Comparison of ENCODE assay signal across 24 mouse cellular contexts in genomic region chr4:57041661-57042060, GRCm38 (mm10). TPM values are rescaled to one million over a fixed set of nuclear protein-coding genes. Genes with fewer than 3 reads are reported as not detected.
A peak's percentile ranks its signal among the peaks of the same experiment; 100 is the strongest.
DNase-seq lines count a peak whose midpoint lies in the region; ATAC-seq and TF ChIP-seq lines count a peak whose summit lies in the region.
"Had no signal": no experiment of that assay in that cellular context is flagged by ENCODE, and none has a peak within 500 bp of the region (broad histone marks: within the 10 kb centered on the region; RNA-seq: fewer than 3 reads in every experiment).

No protein-coding gene starts in this region.

- no peak overlapping the region for H3K27ac ChIP-seq in intestine, postnatal 0 days (ENCODE audit: low read depth, low read length)
- H3K27ac ChIP-seq in intestine, embryonic 16.5 days (ENCODE audit: low read length), result no peak overlapping the region
- H3K27ac ChIP-seq in lung, embryonic 14.5 days (ENCODE audit: low read depth), result no peak overlapping the region
- H3K27ac ChIP-seq: embryonic facial prominence, embryonic 13.5 days; forebrain, embryonic 12.5 days; hindbrain, embryonic 12.5 days had no signal

- WGBS in intestine, postnatal 0 days, result 89% methylated on average over 6 of the region's 6 CpGs
- 93% methylated on average over 6 of the region's 6 CpGs for WGBS in intestine, embryonic 16.5 days
- WGBS in lung, embryonic 14.5 days, result 90% methylated on average over 6 of the region's 6 CpGs

- H3K4me3 ChIP-seq in intestine, postnatal 0 days (ENCODE audit: low read depth, low read length), result no peak overlapping the region
- no peak overlapping the region for H3K4me3 ChIP-seq in intestine, embryonic 16.5 days (ENCODE audit: low read length)
- no peak overlapping the region for H3K4me3 ChIP-seq in lung, embryonic 14.5 days (ENCODE audit: low read depth, low read length)
- H3K4me3 ChIP-seq: embryonic facial prominence, embryonic 13.5 days; forebrain, embryonic 12.5 days; heart, embryonic 12.5 days; hindbrain, embryonic 12.5 days had no signal

- no peak for ATAC-seq in intestine, postnatal 0 days
- ATAC-seq in intestine, embryonic 16.5 days, result no peak
- no peak for ATAC-seq in lung, embryonic 14.5 days (ENCODE audit: insufficient read depth)
- ATAC-seq: forebrain, embryonic 16.5 days; hindbrain, embryonic 16.5 days had no signal

- H3K36me3 ChIP-seq in intestine, postnatal 0 days (ENCODE audit: control insufficient read depth, insufficient read depth), result no peaks in the 10 kb centered on the region
- H3K36me3 ChIP-seq in intestine, embryonic 16.5 days (ENCODE audit: control insufficient read depth, insufficient read depth, low read length), result no peaks in the 10 kb centered on the region
- H3K36me3 ChIP-seq in lung, embryonic 14.5 days (ENCODE audit: insufficient read depth), result no peaks in the 10 kb centered on the region
- H3K36me3 ChIP-seq: embryonic facial prominence, embryonic 13.5 days; forebrain, embryonic 12.5 days; heart, embryonic 12.5 days; hindbrain, embryonic 12.5 days had no signal

- DNase-seq in lung, embryonic 14.5 days, result no peak
- no peak for DNase-seq in lung, postnatal 25 days (ENCODE audit: low spot score)
- DNase-seq in ES-CJ7 (ENCODE audit: low read depth, low spot score) (peak; percentile 32), ZHBTc4 (ENCODE audit: low read depth, low spot score) (peak; percentile 70)
- no peak for DNase-seq in spleen, postnatal 36 days (ENCODE audit: low spot score in 2 of 2)
- no peak for DNase-seq in adrenal gland, adult 2 months
- DNase-seq: adrenal gland, adult 8-10 months; adrenal gland, postnatal 36 days; cerebellum, adult 11 months; cerebellum, adult 9-11 months; cerebellum, postnatal 36 days; gastrocnemius, postnatal 14 days; heart, postnatal 36 days had no signal

- TF ChIP-seq CTCF in intestine, postnatal 0 days (IDR thresholded peaks at IDR 0.05; ENCODE audit: low read depth), result 0 out of 2 replicates have a peak, but pooled peaks have one; percentile 16
- TF ChIP-seq CTCF in lung, embryonic 14.5 days (IDR thresholded peaks at IDR 0.05; ENCODE audit: low read depth), result peak; percentile 15; the same call in 1 of the 2 replicates

- H3K27me3 ChIP-seq in intestine, postnatal 0 days (replicated peaks; ENCODE audit: control insufficient read depth, insufficient read depth, low read length), result 0 out of 2 replicates have a peak, but pooled peaks cover 4% of the 10 kb centered on the region
- no peaks in the 10 kb centered on the region for H3K27me3 ChIP-seq in intestine, embryonic 16.5 days (replicated peaks; ENCODE audit: control insufficient read depth, insufficient read depth, low read length)
- H3K27me3 ChIP-seq in lung, embryonic 14.5 days (ENCODE audit: insufficient read depth, low read length), result 0 out of 2 replicates have a peak, but pooled peaks cover 7% of the 10 kb centered on the region

- H3K4me1 ChIP-seq in intestine, postnatal 0 days (replicated peaks; ENCODE audit: control insufficient read depth, insufficient read depth, low read length), result no peaks in the 10 kb centered on the region
- peaks cover 5% of the 10 kb centered on the region; the same call in 1 of the 2 replicates for H3K4me1 ChIP-seq in intestine, embryonic 16.5 days (ENCODE audit: control insufficient read depth, insufficient read depth, low read length)
- H3K4me1 ChIP-seq in lung, embryonic 14.5 days (ENCODE audit: insufficient read depth), result no peaks in the 10 kb centered on the region

- H3K9me3 ChIP-seq in intestine, postnatal 0 days (ENCODE audit: control insufficient read depth), result no peaks in the 10 kb centered on the region
- no peaks in the 10 kb centered on the region for H3K9me3 ChIP-seq in intestine, embryonic 16.5 days (ENCODE audit: control insufficient read depth, low read length)
- H3K9me3 ChIP-seq in lung, embryonic 14.5 days (ENCODE audit: low read depth, low read length), result no peaks in the 10 kb centered on the region
- H3K9me3 ChIP-seq: hindbrain, embryonic 12.5 days had no signal

- H3K4me2 ChIP-seq in intestine, postnatal 0 days (replicated peaks; ENCODE audit: low read depth), result no peak overlapping the region
- no peak overlapping the region for H3K4me2 ChIP-seq in intestine, embryonic 16.5 days (ENCODE audit: low read depth, low read length)
- H3K4me2 ChIP-seq in lung, embryonic 14.5 days, result no peak overlapping the region
- H3K4me2 ChIP-seq: embryonic facial prominence, embryonic 13.5 days; forebrain, embryonic 12.5 days; heart, embryonic 12.5 days; hindbrain, embryonic 12.5 days had no signal

- H3K9ac ChIP-seq in intestine, postnatal 0 days (ENCODE audit: low read depth, low read length), result no peak overlapping the region
- no peak overlapping the region for H3K9ac ChIP-seq in intestine, embryonic 16.5 days (ENCODE audit: low read depth, low read length)
- no peak overlapping the region for H3K9ac ChIP-seq in lung, embryonic 14.5 days
- H3K9ac ChIP-seq: embryonic facial prominence, embryonic 13.5 days; forebrain, embryonic 12.5 days; heart, embryonic 12.5 days; hindbrain, embryonic 12.5 days had no signal

RNA-seq across cellular contexts. Expression of gene Frrs1l, which starts 51.5 kb away (rescaled TPM):
- 0.18 TPM in 2 replicates for polyA plus RNA-seq in intestine, postnatal 0 days (2015; fragmentation: Nextera tagmentation; extraction: Ambion mirVana)
- 0.39 and 0.43 TPM in 2 replicates for polyA plus RNA-seq in intestine, embryonic 16.5 days (2015; fragmentation: Nextera tagmentation; extraction: Ambion mirVana)
- polyA plus RNA-seq in lung, embryonic 14.5 days (2014; fragmentation: Nextera tagmentation; extraction: Ambion mirVana), result 1.7 and 2.1 TPM in 2 replicates
- under 1 TPM; 0.55 to 0.63 TPM for total RNA-seq in adrenal gland, adult 2 months (2021)
- 0.04 and 0.10 TPM in 2 replicates for polyA plus RNA-seq in adrenal gland, adult 2 months (2012; rRNA removed)
- total RNA-seq: gastrocnemius, adult 18-20 months; MEL had no signal
- polyA plus RNA-seq: gonadal fat pad, adult 2 months had no signal

Comparison
In these comparisons a context has a peak if more than half of its experiments do, and no peak if none do; other contexts are left out.
1. DNase-seq: peak in ES-CJ7 (single experiment) and ZHBTc4 (single experiment); none in lung, embryonic 14.5 days (single experiment), lung, postnatal 25 days (single experiment), spleen, postnatal 36 days (0 of 2) and adrenal gland, adult 2 months (single experiment).